Mouse (Mus musculus): Measurements from ENCODE around the gene Trim28.

Gene Trim28

GRCm38 (mm10) chr7:12998053-12998452 lies 861 bp upstream of the Trim28 start, which contains the start of gene Slc27a5:
Slc27a5 (minus strand) TSS chr7:12998192.
- DNase-seq (ENCODE audit: low spot score): no peak

GRCm38 (mm10) chr7:13001584-13001983 lies 2.7 kb downstream of the Trim28 start:
- no peak for DNase-seq (ENCODE audit: low spot score)

- no peak for DNase-seq (ENCODE audit: low spot score)
Measured at GRCm38 (mm10) chr7:13003380-13003779, 4.5 kb downstream of the Trim28 start.

- no peak for DNase-seq (ENCODE audit: low spot score)
Measured at GRCm38 (mm10) chr7:13006011-13006410, 7.1 kb downstream of the Trim28 start.

- DNase-seq (ENCODE audit: low spot score): no peak
Measured at GRCm38 (mm10) chr7:13006531-13006930, 7.6 kb downstream of the Trim28 start.

GRCm38 (mm10) chr7:13007341-13008092 lies 8.6 kb downstream of the Trim28 start:
- no peak for DNase-seq (ENCODE audit: low spot score)

GRCm38 (mm10) chr7:13009143-13010004 lies 10.5 kb downstream of the Trim28 start:
- peak; percentile 99 for DNase-seq (ENCODE audit: low spot score)

GRCm38 (mm10) chr7:13010005-13010908 lies 11.3 kb downstream of the Trim28 start, which contains the start of gene Zbtb45:
Zbtb45 (minus strand) TSS chr7:13010034.
- DNase-seq (ENCODE audit: low spot score): peak; percentile 56

GRCm38 (mm10) chr7:13013671-13014070 lies 14.8 kb downstream of the Trim28 start:
- no peak for DNase-seq (ENCODE audit: low spot score)

GRCm38 (mm10) chr7:13014275-13014839 lies 15.4 kb downstream of the Trim28 start:
- DNase-seq (ENCODE audit: low spot score): no peak

GRCm38 (mm10) chr7:13015217-13015616 lies 16.3 kb downstream of the Trim28 start:
- no peak for DNase-seq (ENCODE audit: low spot score)

- peak; percentile 94 for DNase-seq (ENCODE audit: low spot score)
Measured at GRCm38 (mm10) chr7:13022773-13023535, 24.0 kb downstream of the Trim28 start.

- peak; percentile 96 for DNase-seq (ENCODE audit: low spot score)
Measured at GRCm38 (mm10) chr7:13023928-13024731, 25.2 kb downstream of the Trim28 start.

- peak; percentile 78 for DNase-seq (ENCODE audit: low spot score)
Measured at GRCm38 (mm10) chr7:13024805-13025204, 25.9 kb downstream of the Trim28 start.

GRCm38 (mm10) chr7:13025511-13026112 lies 26.7 kb downstream of the Trim28 start:
- no peak for DNase-seq (ENCODE audit: low spot score)

GRCm38 (mm10) chr7:13028986-13029385 lies 30.1 kb downstream of the Trim28 start:
- no peak for DNase-seq (ENCODE audit: low spot score)

GRCm38 (mm10) chr7:13031069-13031468 lies 32.2 kb downstream of the Trim28 start:
- no peak for DNase-seq (ENCODE audit: low spot score)

- no peak for DNase-seq (ENCODE audit: low spot score)
Measured at GRCm38 (mm10) chr7:13031983-13032382, 33.1 kb downstream of the Trim28 start.

GRCm38 (mm10) chr7:13032541-13032940 lies 33.6 kb downstream of the Trim28 start:
- no peak for DNase-seq (ENCODE audit: low spot score)

Measured in embryo, embryonic 10 days (tissue).